Mouse (Mus musculus): Measurements from ENCODE around the gene Clic6. TPM values are rescaled to one million over a fixed set of nuclear protein-coding genes. Genes with fewer than 3 reads are reported as not detected.

Clic6 gene
- polyA plus RNA-seq, 1 experiment from 2014 or later: 0.60 TPM

GRCm38 (mm10) chr16:92464390-92464972 lies 21.1 kb upstream of the Clic6 start:
- H3K4me3 ChIP-seq (ENCODE audit: low read depth, low read length): peak overlapping the region; percentile 87
- WGBS (ENCODE audit: insufficient replicate concordance): 27% methylated on average over 14 of the region's 14 CpGs
- H3K27me3 ChIP-seq (ENCODE audit: control insufficient read depth, insufficient read depth, low read depth, low read length): no peaks in the 10 kb centered on the region
- H3K4me1 ChIP-seq (ENCODE audit: control insufficient read depth, low read depth, low read length): peaks cover 17% of the 10 kb centered on the region
- no peaks in the 10 kb centered on the region for H3K9me3 ChIP-seq (replicated peaks; ENCODE audit: control insufficient read depth, low read length)
- H3K36me3 ChIP-seq (ENCODE audit: control insufficient read depth, insufficient read depth): no peaks in the 10 kb centered on the region
- H3K9ac ChIP-seq (ENCODE audit: low read depth, low read length): peak overlapping the region; percentile 89; the same call in 1 of the 2 replicates
- ATAC-seq (ENCODE audit: low read depth): peak; percentile 15; the same call in 1 of the 2 replicates
- H3K4me2 ChIP-seq (ENCODE audit: low read depth, low read length): peak overlapping the region; percentile 97
- H3K27ac ChIP-seq (ENCODE audit: low read length): peak overlapping the region; percentile 4; the same call in 1 of the 2 replicates

- peaks cover 17% of the 10 kb centered on the region for H3K4me1 ChIP-seq (ENCODE audit: control insufficient read depth, low read depth, low read length)
- H3K27me3 ChIP-seq (ENCODE audit: control insufficient read depth, insufficient read depth, low read depth, low read length): no peaks in the 10 kb centered on the region
- 7% methylated on average over 10 of the region's 10 CpGs for WGBS (ENCODE audit: insufficient replicate concordance)
- no peaks in the 10 kb centered on the region for H3K36me3 ChIP-seq (ENCODE audit: control insufficient read depth, insufficient read depth)
- H3K4me2 ChIP-seq (ENCODE audit: low read depth, low read length): peak overlapping the region; percentile 97
- ATAC-seq (ENCODE audit: low read depth): no peak
- peak overlapping the region; percentile 87 for H3K4me3 ChIP-seq (ENCODE audit: low read depth, low read length)
- peak overlapping the region; percentile 89 for H3K9ac ChIP-seq (ENCODE audit: low read depth, low read length)
- H3K9me3 ChIP-seq (replicated peaks; ENCODE audit: control insufficient read depth, low read length): no peaks in the 10 kb centered on the region
- peak overlapping the region; percentile 66; the same call in 1 of the 2 replicates for H3K27ac ChIP-seq (ENCODE audit: low read length)
Measured at GRCm38 (mm10) chr16:92465226-92465625, 20.3 kb upstream of the Clic6 start.

- WGBS (ENCODE audit: insufficient replicate concordance): under 1% methylated on average over 92 of the region's 94 CpGs
- Histone ChIP-seq H3K9me3 (replicated peaks; ENCODE audit: control insufficient read depth, low read length) (no peaks in the 10 kb centered on the region), H3K9ac (ENCODE audit: low read depth, low read length) (peak overlapping the region; percentile 89), H3K36me3 (ENCODE audit: control insufficient read depth, insufficient read depth) (no peaks in the 10 kb centered on the region), H3K4me1 (ENCODE audit: control insufficient read depth, low read depth, low read length) (peaks cover 17% of the 10 kb centered on the region), H3K27me3 (ENCODE audit: control insufficient read depth, insufficient read depth, low read depth, low read length) (no peaks in the 10 kb centered on the region), H3K27ac (ENCODE audit: low read length) (peak overlapping the region; percentile 66), H3K4me3 (ENCODE audit: low read depth, low read length) (peak overlapping the region; percentile 87), H3K4me2 (ENCODE audit: low read depth, low read length) (peak overlapping the region; percentile 97)
- ATAC-seq (ENCODE audit: low read depth): peak; percentile 99
Measured at GRCm38 (mm10) chr16:92465642-92466526, 19.7 kb upstream of the Clic6 start.

- Histone ChIP-seq H3K36me3 (ENCODE audit: control insufficient read depth, insufficient read depth) (no peaks in the 10 kb centered on the region), H3K4me3 (ENCODE audit: low read depth, low read length) (no peak overlapping the region), H3K9ac (ENCODE audit: low read depth, low read length) (no peak overlapping the region), H3K27me3 (ENCODE audit: control insufficient read depth, insufficient read depth, low read depth, low read length) (no peaks in the 10 kb centered on the region), H3K27ac (ENCODE audit: low read length) (no peak overlapping the region), H3K4me2 (ENCODE audit: low read depth, low read length) (no peak overlapping the region), H3K9me3 (replicated peaks; ENCODE audit: control insufficient read depth, low read length) (no peaks in the 10 kb centered on the region), H3K4me1 (ENCODE audit: control insufficient read depth, low read depth, low read length) (peaks cover 17% of the 10 kb centered on the region)
- WGBS (ENCODE audit: insufficient replicate concordance): 69% methylated on average over 5 of the region's 5 CpGs
- no peak for ATAC-seq (ENCODE audit: low read depth)
Measured at GRCm38 (mm10) chr16:92467041-92467440, 18.5 kb upstream of the Clic6 start.

- no peak overlapping the region for H3K4me2 ChIP-seq (ENCODE audit: low read depth, low read length)
- no peaks in the 10 kb centered on the region for H3K36me3 ChIP-seq (ENCODE audit: control insufficient read depth, insufficient read depth)
- peaks cover 17% of the 10 kb centered on the region for H3K4me1 ChIP-seq (ENCODE audit: control insufficient read depth, low read depth, low read length)
- WGBS (ENCODE audit: insufficient replicate concordance): 75% methylated on average over 14 of the region's 14 CpGs
- no peaks in the 10 kb centered on the region for H3K9me3 ChIP-seq (replicated peaks; ENCODE audit: control insufficient read depth, low read length)
- H3K27me3 ChIP-seq (ENCODE audit: control insufficient read depth, insufficient read depth, low read depth, low read length): no peaks in the 10 kb centered on the region
- no peak overlapping the region for H3K9ac ChIP-seq (ENCODE audit: low read depth, low read length)
- ATAC-seq (ENCODE audit: low read depth): no peak
- no peak overlapping the region for H3K27ac ChIP-seq (ENCODE audit: low read length)
- no peak overlapping the region for H3K4me3 ChIP-seq (ENCODE audit: low read depth, low read length)
Measured at GRCm38 (mm10) chr16:92468459-92468858, 17.1 kb upstream of the Clic6 start.

- Histone ChIP-seq H3K9me3 (replicated peaks; ENCODE audit: control insufficient read depth, low read length) (no peaks in the 10 kb centered on the region), H3K36me3 (ENCODE audit: control insufficient read depth, insufficient read depth) (no peaks in the 10 kb centered on the region), H3K27ac (ENCODE audit: low read length) (no peak within 1 kb of the TSS), H3K4me1 (ENCODE audit: control insufficient read depth, low read depth, low read length) (peaks cover 5% of the 10 kb centered on the region; the same call in 1 of the 2 replicates), H3K27me3 (ENCODE audit: control insufficient read depth, insufficient read depth, low read depth, low read length) (no peaks in the 10 kb centered on the region), H3K4me2 (ENCODE audit: low read depth, low read length) (no peak within 1 kb of the TSS), H3K9ac (ENCODE audit: low read depth, low read length) (no peak within 1 kb of the TSS), H3K4me3 (ENCODE audit: low read depth, low read length) (no peak within 1 kb of the TSS)
- no peak for ATAC-seq (ENCODE audit: low read depth)
- 46% methylated on average over 6 of the region's 6 CpGs for WGBS (ENCODE audit: insufficient replicate concordance)
Measured at GRCm38 (mm10) chr16:92470706-92471105, 14.8 kb upstream of the Clic6 start, which contains the start of gene Rcan1. Gene Rcan1, minus strand, starts transcription at chr16:92470867.

GRCm38 (mm10) chr16:92472898-92473297 lies 12.6 kb upstream of the Clic6 start:
- Histone ChIP-seq H3K9me3 (replicated peaks; ENCODE audit: control insufficient read depth, low read length) (no peaks in the 10 kb centered on the region), H3K4me3 (ENCODE audit: low read depth, low read length) (no peak overlapping the region), H3K9ac (ENCODE audit: low read depth, low read length) (no peak overlapping the region), H3K36me3 (ENCODE audit: control insufficient read depth, insufficient read depth) (no peaks in the 10 kb centered on the region), H3K27ac (ENCODE audit: low read length) (no peak overlapping the region), H3K4me2 (ENCODE audit: low read depth, low read length) (no peak overlapping the region), H3K27me3 (ENCODE audit: control insufficient read depth, insufficient read depth, low read depth, low read length) (0 out of 2 replicates have a peak, but pooled peaks cover 2% of the 10 kb centered on the region), H3K4me1 (ENCODE audit: control insufficient read depth, low read depth, low read length) (peaks cover 5% of the 10 kb centered on the region; the same call in 1 of the 2 replicates)
- ATAC-seq (ENCODE audit: low read depth): no peak
- WGBS (ENCODE audit: insufficient replicate concordance): 63% methylated on average over 3 of the region's 3 CpGs

GRCm38 (mm10) chr16:92475093-92475860 lies 10.3 kb upstream of the Clic6 start:
- H3K4me3 ChIP-seq (ENCODE audit: low read depth, low read length): peak overlapping the region; percentile 47
- ATAC-seq (ENCODE audit: low read depth): peak; percentile 83
- H3K4me2 ChIP-seq (ENCODE audit: low read depth, low read length): peak overlapping the region; percentile 60
- peaks cover 18% of the 10 kb centered on the region for H3K27me3 ChIP-seq (ENCODE audit: control insufficient read depth, insufficient read depth, low read depth, low read length)
- no peaks in the 10 kb centered on the region for H3K36me3 ChIP-seq (ENCODE audit: control insufficient read depth, insufficient read depth)
- peak overlapping the region; percentile 76 for H3K27ac ChIP-seq (ENCODE audit: low read length)
- H3K9ac ChIP-seq (ENCODE audit: low read depth, low read length): no peak overlapping the region
- WGBS (ENCODE audit: insufficient replicate concordance): 37% methylated on average over 24 of the region's 25 CpGs
- H3K9me3 ChIP-seq (replicated peaks; ENCODE audit: control insufficient read depth, low read length): no peaks in the 10 kb centered on the region
- peaks cover 5% of the 10 kb centered on the region; the same call in 1 of the 2 replicates for H3K4me1 ChIP-seq (ENCODE audit: control insufficient read depth, low read depth, low read length)

Data from liver, embryonic 16.5 days (tissue).